Mouse (Mus musculus): Measurements from ENCODE around the gene Gnat2. TPM values are rescaled to one million over a fixed set of nuclear protein-coding genes. Genes with fewer than 3 reads are reported as not detected.

Gene Gnat2
- total RNA-seq, 4 experiments from 2014 or later: 0.21 to 0.46 TPM; not detected in 2

GRCm38 (mm10) chr3:108113591-108114289 is 21.2 kb downstream of the Gnat2 start:
- DNase-seq (ENCODE audit: low spot score in 2 of 2): no peak

- DNase-seq (ENCODE audit: low spot score in 2 of 2): no peak
These were observed 24.9 kb downstream of the Gnat2 start for GRCm38 (mm10) chr3:108117465-108117864.

- no peak for DNase-seq (ENCODE audit: low spot score in 2 of 2)
These were observed 28.5 kb downstream of the Gnat2 start for GRCm38 (mm10) chr3:108121101-108121500.

- DNase-seq (ENCODE audit: low spot score in 2 of 2): no peak
These were observed 30.7 kb downstream of the Gnat2 start for GRCm38 (mm10) chr3:108123242-108123641.

- no peak for DNase-seq (ENCODE audit: low spot score in 2 of 2)
These were observed 31.5 kb downstream of the Gnat2 start for GRCm38 (mm10) chr3:108124131-108124530.

GRCm38 (mm10) chr3:108126327-108126726 is 33.7 kb downstream of the Gnat2 start:
- DNase-seq (ENCODE audit: low spot score in 2 of 2): no peak

GRCm38 (mm10) chr3:108128520-108128919 is 35.9 kb downstream of the Gnat2 start:
- no peak for DNase-seq (ENCODE audit: low spot score in 2 of 2)

GRCm38 (mm10) chr3:108129367-108129766 is 36.8 kb downstream of the Gnat2 start:
- DNase-seq (ENCODE audit: low spot score in 2 of 2): no peak

GRCm38 (mm10) chr3:108129804-108130203 is 37.2 kb downstream of the Gnat2 start:
- DNase-seq (ENCODE audit: low spot score in 2 of 2): no peak

- no peak for DNase-seq (ENCODE audit: low spot score in 2 of 2)
These were observed 38.6 kb downstream of the Gnat2 start for GRCm38 (mm10) chr3:108131216-108131615.

- DNase-seq (ENCODE audit: low spot score in 2 of 2): no peak
These were observed 39.2 kb downstream of the Gnat2 start for GRCm38 (mm10) chr3:108131821-108132220.

GRCm38 (mm10) chr3:108132484-108132883 is 39.9 kb downstream of the Gnat2 start:
- no peak for DNase-seq (ENCODE audit: low spot score in 2 of 2)

GRCm38 (mm10) chr3:108134701-108135100 is 42.1 kb downstream of the Gnat2 start:
- DNase-seq (ENCODE audit: low spot score in 2 of 2): peak in 1 of 2 experiments; percentile 77

- no peak for DNase-seq (ENCODE audit: low spot score in 2 of 2)
These were observed 46.5 kb downstream of the Gnat2 start for GRCm38 (mm10) chr3:108139113-108139512.

GRCm38 (mm10) chr3:108140786-108141185 is 48.2 kb downstream of the Gnat2 start:
- DNase-seq (ENCODE audit: low spot score in 2 of 2): no peak

- DNase-seq (ENCODE audit: low spot score in 2 of 2): peak; percentile 86 to 87
These were observed 53.2 kb downstream of the Gnat2 start, which contains the start of gene Gnai3 for GRCm38 (mm10) chr3:108145534-108146445. Gene Gnai3, minus strand, starts transcription at chr3:108146146.

GRCm38 (mm10) chr3:108146671-108147070 is 54.1 kb downstream of the Gnat2 start:
- no peak for DNase-seq (ENCODE audit: low spot score in 2 of 2)

- peak; percentile 76 to 81 for DNase-seq (ENCODE audit: low spot score in 2 of 2)
These were observed 55.0 kb downstream of the Gnat2 start for GRCm38 (mm10) chr3:108147386-108148235.
